Mouse (Mus musculus) kidney, adult 2 months (tissue): Measurements from ENCODE around the gene Cbfb. TPM values are rescaled to one million over a fixed set of nuclear protein-coding genes. Genes with fewer than 3 reads are reported as not detected.
A peak's percentile ranks its signal among the peaks of the same experiment; 100 is the strongest.

Experiments
- DNase-seq: peaks from one replicate; pipeline ENCODE4 v3.0.0; 2021
- H3K27ac ChIP-seq: fragments of 200-500 bp; 2 replicates; pipeline ENCODE4 v1.5.1; 2012; ENCODE audit warnings: low read depth, low read length, control low read depth, inconsistent platforms; ENCODE audit not compliant: insufficient read depth
- H3K27me3 ChIP-seq: fragments of 200-500 bp; replicated peaks from 2 replicates; pipeline ENCODE4 v1.6.1; 2012; ENCODE audit warnings: mild to moderate bottlenecking, moderate library complexity, low read length, inconsistent platforms; ENCODE audit not compliant: control insufficient read depth, insufficient read depth
- H3K36me3 ChIP-seq: fragments of 200-500 bp; 2 replicates; pipeline ENCODE4 v1.6.1; 2012; ENCODE audit warnings: mild to moderate bottlenecking, moderate library complexity, low read length, inconsistent platforms; ENCODE audit not compliant: control insufficient read depth, insufficient read depth
- H3K4me1 ChIP-seq: fragments of 200-500 bp; 2 replicates; pipeline ENCODE4 v1.6.1; 2011; ENCODE audit warnings: low read length; ENCODE audit not compliant: control insufficient read depth, insufficient read depth
- H3K4me3 ChIP-seq: fragments of 200-500 bp; 2 replicates; pipeline ENCODE4 v1.5.1; 2011; ENCODE audit warnings: mild to moderate bottlenecking, low read depth, low read length, control low read depth; ENCODE audit not compliant: insufficient read depth
- CTCF ChIP-seq: fragments of 200-500 bp; conservative IDR thresholded peaks from 2 replicates; pipeline ENCODE4 v1.5.1; 2011; ENCODE audit warnings: low read depth, mild to moderate bottlenecking, control low read depth, low read length, moderate library complexity, mixed read lengths; ENCODE audit not compliant: insufficient read depth, insufficient read length
- POLR2A ChIP-seq: fragments of 200-500 bp; IDR thresholded peaks from one replicate; pipeline ENCODE4 v1.6.1; 2011; ENCODE audit warnings: low read depth, low read length, control low read depth
- WGBS: fragments of 180-500 bp; shearing (Covaris S2); methylation state at CpG from one replicate; pipeline ENCODE4 v1.1.7; 2018; 5-methylcytosine and 5-hydroxymethylcytosine counted together
- polyA plus RNA-seq: library from polyadenylated mRNA; depleted of rRNA; stranded (reverse); fragments of >200 nt; gene quantifications from 2 replicates; pipeline ENCODE4 v1.2.3, GENCODE M21; 2012; rRNA removed

Cbfb gene
- polyA plus RNA-seq = 4.4 and 6.1 TPM in 2 replicates

DNA sequence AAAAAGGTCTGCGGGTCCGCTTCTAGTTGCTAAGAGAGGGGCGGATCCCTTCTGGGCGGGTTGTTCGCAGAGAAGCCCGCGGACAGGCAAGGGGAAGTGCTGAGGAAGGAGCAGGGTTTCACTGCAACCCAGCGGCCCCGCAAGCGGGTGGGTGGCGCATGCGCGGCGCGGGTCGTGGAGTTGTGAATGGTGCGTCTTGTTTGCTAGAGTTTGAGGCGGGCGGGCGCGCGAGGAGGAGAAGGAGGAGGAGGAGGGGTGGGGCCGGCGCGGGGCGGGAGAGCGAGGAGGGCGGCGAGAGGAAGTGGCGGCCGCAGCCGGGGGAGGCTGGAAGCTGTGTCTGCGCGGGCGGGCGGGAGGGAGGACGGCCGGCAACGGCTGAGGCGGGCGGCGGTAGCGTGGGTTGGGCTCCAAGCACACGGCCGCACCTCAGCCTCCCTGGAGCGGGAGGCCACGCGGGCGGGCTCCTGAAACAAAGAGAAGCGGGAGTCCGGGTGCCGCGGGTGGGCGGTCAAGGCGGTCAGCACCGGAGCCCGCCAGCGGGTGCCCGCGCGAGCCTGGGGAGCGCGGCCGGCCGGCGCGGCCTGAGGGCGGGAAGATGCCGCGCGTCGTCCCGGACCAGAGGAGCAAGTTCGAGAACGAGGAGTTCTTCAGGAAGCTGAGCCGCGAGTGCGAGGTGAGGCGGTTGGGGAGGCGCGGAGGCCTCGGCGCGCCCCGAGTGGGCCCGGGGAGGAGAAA, at the start of gene Cbfb:
TSS of gene Cbfb (plus strand) at position 294 of the 735 bp plus-strand sequence.
- no peaks in the 10 kb centered on the region; the same call in 1 of the 2 replicates for H3K4me1 ChIP-seq
- H3K4me3 ChIP-seq = peak within 1 kb of the TSS; percentile 99
- DNase-seq = peak; percentile 99
- peak within 1 kb of the TSS; percentile 77 for H3K27ac ChIP-seq
- H3K27me3 ChIP-seq = no peaks in the 10 kb centered on the region
- TF ChIP-seq POLR2A = peak; percentile 4
- TF ChIP-seq CTCF = no peak
- WGBS = 1% methylated on average over 74 of the region's 86 CpGs
- H3K36me3 ChIP-seq = no peaks in the 10 kb centered on the region

DNA sequence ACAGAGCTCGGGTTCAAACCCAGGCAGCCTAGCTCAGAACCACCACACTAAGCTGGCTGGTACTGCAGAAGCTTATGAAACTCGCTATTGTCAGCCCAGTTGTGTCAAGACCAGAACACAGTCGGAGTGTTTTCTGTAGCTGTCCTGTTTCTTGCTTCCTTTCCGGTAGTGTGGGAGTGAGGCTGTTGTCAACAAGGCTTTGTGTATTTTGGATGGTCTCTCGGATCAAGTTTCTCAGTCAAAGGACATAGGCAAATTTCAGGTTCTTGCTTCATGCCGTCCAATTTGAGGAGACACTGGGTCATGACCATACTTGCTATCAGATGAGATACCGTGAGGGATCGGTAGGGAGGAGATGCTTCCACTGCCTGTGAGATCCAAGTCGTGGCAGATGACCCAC, 40.6 kb upstream of the Cbfb start:
- H3K27ac ChIP-seq = no peak overlapping the region
- H3K27me3 ChIP-seq = no peaks in the 10 kb centered on the region
- H3K4me1 ChIP-seq = no peaks in the 10 kb centered on the region
- no peak for DNase-seq
- no peaks in the 10 kb centered on the region for H3K36me3 ChIP-seq
- WGBS = 74% methylated on average over 9 of the region's 9 CpGs
- TF ChIP-seq CTCF = no peak
- no peak for TF ChIP-seq POLR2A
- no peak overlapping the region for H3K4me3 ChIP-seq

DNA sequence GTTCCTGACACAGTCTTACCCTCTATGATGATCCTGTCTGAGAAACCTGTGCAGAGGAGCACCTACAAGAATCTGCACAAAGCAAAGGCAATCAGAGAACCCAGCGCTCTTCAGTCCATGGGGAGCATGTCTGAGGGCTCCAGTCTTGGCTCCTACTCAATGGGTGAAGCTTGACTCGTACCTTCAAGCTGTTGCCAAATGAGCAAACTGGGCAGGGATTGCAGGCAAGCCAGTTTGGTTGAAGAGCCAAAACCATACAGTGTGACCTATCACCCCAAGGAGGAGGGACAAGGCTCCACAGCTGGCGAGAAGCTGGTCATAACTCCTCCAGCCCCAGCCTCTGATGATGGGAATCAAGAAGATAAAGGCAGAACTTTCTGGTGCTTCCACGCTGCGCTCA, 39.0 kb upstream of the Cbfb start, which contains the start of gene Ces4a:
TSS of gene Ces4a (plus strand) at position 292 of the 400 bp plus-strand sequence.
- WGBS = 84% methylated on average over 5 of the region's 5 CpGs
- Histone ChIP-seq H3K4me3 (no peak within 1 kb of the TSS), H3K36me3 (no peaks in the 10 kb centered on the region), H3K27me3 (no peaks in the 10 kb centered on the region), H3K4me1 (no peaks in the 10 kb centered on the region), H3K27ac (no peak within 1 kb of the TSS)
- no peak for DNase-seq
- TF ChIP-seq POLR2A (no peak), CTCF (no peak)

DNA sequence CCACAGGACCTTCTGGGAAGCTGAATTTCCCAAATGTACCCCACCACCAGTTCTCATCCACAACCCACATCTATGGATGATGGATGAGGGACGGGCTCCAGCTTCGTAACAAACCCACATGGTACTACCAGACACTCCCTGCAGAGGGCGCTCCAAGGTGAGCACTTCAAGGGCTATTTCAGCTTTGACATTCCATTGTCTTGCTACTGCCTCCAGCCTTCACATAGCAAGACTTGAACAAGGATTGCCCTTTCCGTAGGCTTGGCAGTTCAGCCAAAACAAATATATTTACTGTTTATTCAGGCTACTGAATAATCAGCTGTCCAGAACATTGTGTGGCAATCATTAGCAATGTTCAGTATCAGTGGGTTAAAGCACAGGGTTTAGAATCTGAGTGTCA, 32.1 kb upstream of the Cbfb start:
- 8% methylated on average over 4 of the region's 4 CpGs for WGBS

DNA sequence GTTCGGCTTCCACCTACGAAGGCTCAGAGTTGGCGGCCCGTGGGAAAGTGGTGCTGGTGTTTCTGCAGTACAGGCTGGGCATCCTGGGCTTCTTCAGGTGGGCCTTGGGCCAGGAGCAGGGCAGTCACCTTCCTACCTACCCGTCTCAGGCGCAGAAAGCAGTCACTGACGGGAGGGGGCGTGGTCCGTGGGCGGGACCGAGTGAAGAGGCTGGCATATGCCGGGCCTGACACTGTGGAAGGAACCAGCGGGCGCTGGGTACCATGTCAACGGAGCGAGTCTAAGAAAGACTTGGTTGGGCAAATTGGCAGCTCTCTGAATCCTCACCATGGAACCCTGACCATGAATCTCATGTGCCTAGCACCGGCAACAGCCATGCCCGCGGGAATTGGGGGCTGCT, 28.1 kb upstream of the Cbfb start:
- H3K4me1 ChIP-seq = no peaks in the 10 kb centered on the region
- WGBS = 32% methylated on average over 19 of the region's 19 CpGs
- DNase-seq = no peak
- H3K27ac ChIP-seq = no peak overlapping the region
- no peak overlapping the region for H3K4me3 ChIP-seq
- TF ChIP-seq CTCF (no peak), POLR2A (no peak)
- H3K36me3 ChIP-seq = no peaks in the 10 kb centered on the region
- no peaks in the 10 kb centered on the region for H3K27me3 ChIP-seq

More for the DNA sequence above, 32.1 kb upstream of the Cbfb start:
- Histone ChIP-seq H3K27ac (no peak overlapping the region), H3K4me3 (no peak overlapping the region), H3K4me1 (no peaks in the 10 kb centered on the region), H3K27me3 (no peaks in the 10 kb centered on the region), H3K36me3 (no peaks in the 10 kb centered on the region)
- TF ChIP-seq POLR2A (no peak), CTCF (peak; percentile 98)
- peak; percentile 88 for DNase-seq

DNA sequence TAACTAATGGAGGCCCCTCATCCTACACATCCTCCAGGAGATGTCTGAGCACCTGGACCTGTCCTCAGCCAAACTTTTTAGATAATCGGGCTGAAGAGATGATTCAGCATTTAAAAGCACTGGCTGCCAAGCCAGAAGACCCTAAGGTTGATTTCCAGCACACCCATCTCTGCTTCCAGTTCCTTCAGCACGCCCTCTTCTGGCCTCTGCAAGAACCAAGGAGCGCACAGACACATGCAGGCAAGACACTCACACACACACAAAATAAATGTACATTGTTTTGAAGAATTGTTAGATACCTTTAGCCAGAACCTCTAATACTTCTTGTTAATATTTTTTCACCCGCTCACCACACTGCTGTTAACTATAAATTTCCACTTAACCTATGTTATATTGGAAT, 18.8 kb upstream of the Cbfb start:
- TF ChIP-seq POLR2A (no peak), CTCF (no peak)
- Histone ChIP-seq H3K36me3 (no peaks in the 10 kb centered on the region), H3K4me3 (no peak overlapping the region), H3K4me1 (peaks cover 4% of the 10 kb centered on the region; the same call in 1 of the 2 replicates), H3K27me3 (no peaks in the 10 kb centered on the region), H3K27ac (no peak overlapping the region)
- 85% methylated on average over 4 of the region's 4 CpGs for WGBS
- no peak for DNase-seq

DNA sequence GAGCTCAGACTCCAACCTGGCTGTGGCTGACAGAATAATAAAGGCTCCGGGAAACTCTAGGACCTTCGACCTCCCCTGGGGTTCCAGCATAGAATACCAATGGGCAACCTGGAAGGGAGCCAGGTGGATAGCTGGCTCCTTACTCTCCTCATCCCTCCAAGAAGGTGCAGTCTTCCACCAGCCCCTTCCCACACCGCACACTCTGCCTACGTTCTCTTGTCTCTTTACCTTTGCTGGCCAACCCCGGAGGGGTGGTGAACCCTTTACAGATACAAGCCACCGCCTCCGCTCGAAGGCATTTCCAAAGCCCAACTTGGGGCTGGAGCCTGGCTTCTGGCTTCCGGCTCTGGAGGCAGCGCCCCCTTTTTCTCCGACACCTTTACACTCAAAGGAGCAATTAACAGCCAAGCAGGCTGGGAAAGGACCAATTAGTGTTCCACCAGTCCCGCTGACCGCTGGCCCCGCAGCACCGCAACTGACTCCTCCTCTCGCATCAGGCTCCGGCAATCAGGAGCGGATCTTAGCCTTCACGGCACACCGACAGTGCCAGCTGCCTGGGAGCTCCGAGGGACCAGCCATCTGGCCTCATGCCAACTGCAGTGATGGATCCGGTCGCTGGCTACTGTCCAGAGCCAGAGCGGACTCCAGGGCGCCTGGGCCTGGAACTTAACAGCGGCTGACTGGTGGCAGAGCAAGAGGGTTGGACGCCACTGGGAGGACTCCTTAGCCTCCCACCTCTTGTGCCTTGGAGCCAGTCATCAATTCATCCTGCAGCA, 17.7 kb upstream of the Cbfb start:
- no peak overlapping the region for H3K27ac ChIP-seq
- TF ChIP-seq POLR2A = no peak
- no peak; the same call in 1 of the 2 replicates for TF ChIP-seq CTCF
- 3% methylated on average over 27 of the region's 27 CpGs for WGBS
- no peaks in the 10 kb centered on the region for H3K27me3 ChIP-seq
- H3K4me3 ChIP-seq = peak overlapping the region; percentile 3; the same call in 1 of the 2 replicates
- peaks cover 4% of the 10 kb centered on the region; the same call in 1 of the 2 replicates for H3K4me1 ChIP-seq
- DNase-seq = peak; percentile 95
- no peaks in the 10 kb centered on the region for H3K36me3 ChIP-seq
